In genomic region chr10:12922574-12923353, GRCm38 (mm10) we compare ENCODE assay signal across 8 mouse cellular contexts. TPM values are rescaled to one million over a fixed set of nuclear protein-coding genes. Genes with fewer than 3 reads are reported as not detected.
DNase-seq lines count a peak whose midpoint lies in the region; ATAC-seq and TF ChIP-seq lines count a peak whose summit lies in the region.

No protein-coding gene starts in this region.

- H3K9ac ChIP-seq in heart, embryonic 11.5 days (ENCODE audit: low read depth, low read length), result peak overlapping the region; percentile 83
- peak overlapping the region; percentile 79 for H3K9ac ChIP-seq in kidney, embryonic 16.5 days (replicated peaks; ENCODE audit: low read length)
- peak overlapping the region; percentile 75 for H3K9ac ChIP-seq in liver, adult 2 months (ENCODE audit: low read depth, low read length)

- TF ChIP-seq CTCF in C2C12 (IDR thresholded peaks at IDR 0.05; ENCODE audit: control insufficient read depth, insufficient read depth, insufficient read length), result no peak
- TF ChIP-seq CTCF in brain, embryonic 14.5 days (IDR thresholded peaks at IDR 0.05; ENCODE audit: borderline replicate concordance, extremely low read depth, insufficient read depth, insufficient read length), result peak; percentile 49; the same call in 1 of the 2 replicates
- TF ChIP-seq CTCF in liver, adult 2 months (IDR thresholded peaks at IDR 0.05; ENCODE audit: low read depth, low read length), result peak; percentile 51

- WGBS in heart, embryonic 11.5 days (ENCODE audit: insufficient replicate concordance), result under 1% methylated on average over 55 of the region's 55 CpGs
- under 1% methylated on average over 55 of the region's 55 CpGs for WGBS in kidney, embryonic 16.5 days
- under 1% methylated on average over 55 of the region's 55 CpGs for WGBS in liver, adult 2 months

- H3K27ac ChIP-seq in heart, embryonic 11.5 days (ENCODE audit: low read depth, low read length), result peak overlapping the region; percentile 69
- H3K27ac ChIP-seq in kidney, embryonic 16.5 days (ENCODE audit: low read length), result peak overlapping the region; percentile 91
- peak overlapping the region; percentile 44 for H3K27ac ChIP-seq in liver, adult 2 months (replicated peaks; ENCODE audit: insufficient read depth, low read depth, low read length)

- H3K4me3 ChIP-seq in C2C12 (ENCODE audit: insufficient read depth, poor library complexity, severe bottlenecking), result peak overlapping the region; percentile 53
- H3K4me3 ChIP-seq in erythroblast, embryonic 14.5 days (replicated peaks), result peak overlapping the region; percentile 90
- peak overlapping the region; percentile 75 for H3K4me3 ChIP-seq in heart, embryonic 11.5 days (ENCODE audit: low read depth, low read length)
- H3K4me3 ChIP-seq in kidney, embryonic 16.5 days (ENCODE audit: low read length), result peak overlapping the region; percentile 75
- H3K4me3 ChIP-seq in liver, adult 2 months (ENCODE audit: insufficient read depth, low read depth, low read length), result peak overlapping the region; percentile 82
- peak overlapping the region; percentile 40 for H3K4me3 ChIP-seq in myocyte

- H3K27me3 ChIP-seq in C2C12 (ENCODE audit: control insufficient read depth, insufficient read depth, insufficient read length) (no peaks in the 10 kb centered on the region), myocyte (ENCODE audit: control insufficient read depth, insufficient read depth, insufficient read length) (no peaks in the 10 kb centered on the region)
- no peaks in the 10 kb centered on the region for H3K27me3 ChIP-seq in erythroblast, embryonic 14.5 days (ENCODE audit: control insufficient read depth)
- H3K27me3 ChIP-seq in heart, embryonic 11.5 days (ENCODE audit: control insufficient read depth, insufficient read depth, low read length), result no peaks in the 10 kb centered on the region
- H3K27me3 ChIP-seq in kidney, embryonic 16.5 days (ENCODE audit: insufficient read depth, low read length), result no peaks in the 10 kb centered on the region
- no peaks in the 10 kb centered on the region for H3K27me3 ChIP-seq in liver, adult 2 months (ENCODE audit: control insufficient read depth, insufficient read depth, low read length)
- no peaks in the 10 kb centered on the region for H3K27me3 ChIP-seq in splenic B cell, adult 2 months (ENCODE audit: control insufficient read depth, insufficient read depth, low read length, poor library complexity, severe bottlenecking)

- H3K9me3 ChIP-seq in erythroblast, embryonic 14.5 days (ENCODE audit: control insufficient read depth, low read length), result no peaks in the 10 kb centered on the region
- H3K9me3 ChIP-seq in heart, embryonic 11.5 days (replicated peaks; ENCODE audit: control insufficient read depth, low read length), result no peaks in the 10 kb centered on the region
- H3K9me3 ChIP-seq in kidney, embryonic 16.5 days (ENCODE audit: low read length), result no peaks in the 10 kb centered on the region

- no peaks in the 10 kb centered on the region for H3K79me2 ChIP-seq in C2C12 (ENCODE audit: control insufficient read depth, insufficient read depth)
- no peaks in the 10 kb centered on the region for H3K79me2 ChIP-seq in liver, adult 2 months (ENCODE audit: control insufficient read depth, insufficient read depth, low read length)
- no peaks in the 10 kb centered on the region for H3K79me2 ChIP-seq in myocyte (ENCODE audit: control insufficient read depth, insufficient read depth)

- no peaks in the 10 kb centered on the region for H3K79me3 ChIP-seq in C2C12 (ENCODE audit: low read depth)

- no peak; the same call in 1 of the 2 replicates for TF ChIP-seq POLR2A in brain, embryonic 14.5 days (IDR thresholded peaks at IDR 0.05; ENCODE audit: borderline replicate concordance, extremely low read depth, insufficient read depth, insufficient read length, poor library complexity, severe bottlenecking)
- 0 out of 2 replicates have a peak, but pooled peaks have one; percentile 13 for TF ChIP-seq POLR2A in liver, adult 2 months (IDR thresholded peaks at IDR 0.05; ENCODE audit: extremely low read depth, insufficient read depth, low read length)
- TF ChIP-seq POLR2A in myocyte (IDR thresholded peaks at IDR 0.05; ENCODE audit: insufficient read length, low read depth), result peak; percentile 27

- peak; percentile 86 for ATAC-seq in heart, embryonic 11.5 days (replicated peaks; ENCODE audit: insufficient number of reproducible peaks, low FRiP score, low TSS enrichment)
- peak; percentile 94 for ATAC-seq in kidney, embryonic 16.5 days (ENCODE audit: low FRiP score, low TSS enrichment)

- H3ac ChIP-seq in C2C12 (ENCODE audit: control insufficient read depth, insufficient read length, low read depth), result peak overlapping the region; percentile 84
- H3ac ChIP-seq in myocyte (ENCODE audit: control insufficient read depth, insufficient read length), result peak overlapping the region; percentile 3

- H3K36me3 ChIP-seq in C2C12 (ENCODE audit: control insufficient read depth, insufficient read depth), result no peaks in the 10 kb centered on the region
- no peaks in the 10 kb centered on the region for H3K36me3 ChIP-seq in erythroblast, embryonic 14.5 days (ENCODE audit: control insufficient read depth)
- H3K36me3 ChIP-seq in heart, embryonic 11.5 days (ENCODE audit: control insufficient read depth, insufficient read depth, low read length), result no peaks in the 10 kb centered on the region
- H3K36me3 ChIP-seq in kidney, embryonic 16.5 days (ENCODE audit: insufficient read depth, low read length), result no peaks in the 10 kb centered on the region
- H3K36me3 ChIP-seq in liver, adult 2 months (ENCODE audit: control insufficient read depth, insufficient read depth, low read length), result no peaks in the 10 kb centered on the region
- H3K36me3 ChIP-seq in myocyte (ENCODE audit: control insufficient read depth, insufficient read depth), result no peaks in the 10 kb centered on the region
- no peaks in the 10 kb centered on the region for H3K36me3 ChIP-seq in splenic B cell, adult 2 months (ENCODE audit: control insufficient read depth, insufficient read depth, low read length, poor library complexity, severe bottlenecking)

- peak overlapping the region; percentile 68 for H3K4me2 ChIP-seq in heart, embryonic 11.5 days
- H3K4me2 ChIP-seq in kidney, embryonic 16.5 days (replicated peaks; ENCODE audit: low read depth, low read length), result peak overlapping the region; percentile 70
- H3K4me2 ChIP-seq in myocyte (ENCODE audit: low read depth), result peak overlapping the region; percentile 86

- peaks cover 21% of the 10 kb centered on the region for H3K4me1 ChIP-seq in erythroblast, embryonic 14.5 days (ENCODE audit: control insufficient read depth)
- H3K4me1 ChIP-seq in heart, embryonic 11.5 days (ENCODE audit: control insufficient read depth, insufficient read depth, low read length), result 0 out of 2 replicates have a peak, but pooled peaks cover 3% of the 10 kb centered on the region
- peaks cover 8% of the 10 kb centered on the region for H3K4me1 ChIP-seq in kidney, embryonic 16.5 days (ENCODE audit: insufficient read depth, low read length)
- H3K4me1 ChIP-seq in liver, adult 2 months (ENCODE audit: control insufficient read depth, insufficient read depth, low read length), result no peaks in the 10 kb centered on the region

- DNase-seq in brain, embryonic 14.5 days (ENCODE audit: low read depth), result peak; percentile 99
- peak; percentile 87 for DNase-seq in liver, adult 2 months (ENCODE audit: extremely low read depth, low read depth, low spot score)
- peak; percentile 97 for DNase-seq in splenic B cell, adult 2 months (ENCODE audit: low read depth, low spot score)

TF ChIP-seq in C2C12, 6 proteins besides CTCF, POLR2A, EP300 and RAD21:
- no peak for TF ChIP-seq USF1 (IDR thresholded peaks at IDR 0.05; ENCODE audit: low read depth)
- TF ChIP-seq MAX (IDR thresholded peaks at IDR 0.05), result peak; percentile 24

TF ChIP-seq in myocyte, 11 proteins besides CTCF, POLR2A, EP300 and RAD21:
- peak; percentile 29 for TF ChIP-seq MAX (IDR thresholded peaks at IDR 0.05; ENCODE audit: low read depth)
- TF ChIP-seq MYOG (IDR thresholded peaks at IDR 0.05; ENCODE audit: control insufficient read depth in 1 of 3, insufficient read depth in 1 of 3, insufficient read length in 2 of 3, low read depth in 2 of 3), result no peak
- TF ChIP-seq E2F4 (IDR thresholded peaks at IDR 0.05; ENCODE audit: insufficient read depth), result peak; percentile 26
- TF ChIP-seq CEBPB (IDR thresholded peaks at IDR 0.05; ENCODE audit: insufficient read depth, poor library complexity, severe bottlenecking), result 0 out of 2 replicates have a peak, but pooled peaks have one; percentile 42

RNA-seq across cellular contexts. Expression of gene Stx11, which starts 41.3 kb away (rescaled TPM):
- 2.5 TPM for polyA plus RNA-seq in C2C12 (2012; fragmentation: generic; extraction: Trizol)
- polyA plus RNA-seq in brain, embryonic 14.5 days (2012; rRNA removed), result 0.95 and 1.0 TPM in 2 replicates
- polyA plus RNA-seq in erythroblast, embryonic 14.5 days (2012), result 0.52 and 1.2 TPM in 2 replicates
- polyA plus RNA-seq in heart, embryonic 11.5 days (2014; fragmentation: Nextera tagmentation; extraction: Ambion mirVana), result 5.3 and 5.5 TPM in 2 replicates
- polyA plus RNA-seq in kidney, embryonic 16.5 days (2015; fragmentation: Nextera tagmentation; extraction: Ambion mirVana), result 2.3 and 2.4 TPM in 2 replicates
- total RNA-seq in liver, adult 2 months (2014; rRNA removed), result 0.94 and 1.5 TPM in 2 replicates
- polyA plus RNA-seq in liver, adult 2 months (2012; rRNA removed), result 0.18 and 0.65 TPM in 2 replicates
- polyA plus RNA-seq in myocyte (2012; fragmentation: generic; extraction: Trizol), result 6.9 TPM

RNA-seq across cellular contexts. Expression of gene Utrn, which starts 53.6 kb away (rescaled TPM):
- 10.5 TPM for polyA plus RNA-seq in C2C12 (2012; fragmentation: generic; extraction: Trizol)
- polyA plus RNA-seq in brain, embryonic 14.5 days (2012; rRNA removed), result 7.8 and 14.5 TPM in 2 replicates
- 0.01 TPM in 2 replicates for polyA plus RNA-seq in erythroblast, embryonic 14.5 days (2012)
- 47.3 and 68.5 TPM in 2 replicates for polyA plus RNA-seq in heart, embryonic 11.5 days (2014; fragmentation: Nextera tagmentation; extraction: Ambion mirVana)
- polyA plus RNA-seq in kidney, embryonic 16.5 days (2015; fragmentation: Nextera tagmentation; extraction: Ambion mirVana), result 76.0 and 88.1 TPM in 2 replicates
- total RNA-seq in liver, adult 2 months (2014; rRNA removed), result 25.7 and 27.9 TPM in 2 replicates
- 5.4 and 5.9 TPM in 2 replicates for polyA plus RNA-seq in liver, adult 2 months (2012; rRNA removed)
- 13.9 TPM for polyA plus RNA-seq in myocyte (2012; fragmentation: generic; extraction: Trizol)

Comparison
In these comparisons a context has a peak if more than half of its experiments do, and no peak if none do; other contexts are left out.
1. Peak in every context shown above with its lines: DNase-seq, ATAC-seq, H3K4me3 ChIP-seq and H3K27ac ChIP-seq.
2. H3K4me3 ChIP-seq: peak in every context shown above with its lines; median percentile 90 in erythroblast, embryonic 14.5 days; 82 in liver, adult 2 months; 75 in heart, embryonic 11.5 days; 75 in kidney, embryonic 16.5 days; 53 in C2C12; 40 in myocyte.